Mouse (Mus musculus) hindbrain, embryonic 14.5 days (tissue): ENCODE data around the gene Gm49396. TPM values are rescaled to one million over a fixed set of nuclear protein-coding genes. Genes with fewer than 3 reads are reported as not detected.

Experiments
- ATAC-seq: fragments of 200-750 bp; cut with Nextera tagmentation; 2 replicates; pipeline ENCODE4 v1.8.0; 2017; ENCODE audit warnings: moderate number of reproducible peaks, mild to moderate bottlenecking, moderate TSS enrichment, moderate library complexity; ENCODE audit not compliant: low FRiP score
- DNase-seq: peaks from one replicate; pipeline ENCODE4 v3.0.0-alpha.2; 2015; ENCODE audit warnings: low spot score
- H3K27ac ChIP-seq: fragments of 300-500 bp; sonication (generic); 2 replicates; pipeline ENCODE4 v1.5.1; 2014; ENCODE audit warnings: mild to moderate bottlenecking, moderate library complexity
- H3K27me3 ChIP-seq: fragments of 300-500 bp; sonication (generic); 2 replicates; pipeline ENCODE4 v1.6.1; 2014; ENCODE audit warnings: mild to moderate bottlenecking, low read length, mixed read lengths; ENCODE audit not compliant: control insufficient read depth, insufficient read depth
- H3K36me3 ChIP-seq: fragments of 300-500 bp; sonication (generic); replicated peaks from 2 replicates; pipeline ENCODE4 v1.6.1; 2014; ENCODE audit not compliant: control insufficient read depth, insufficient read depth
- H3K4me1 ChIP-seq: fragments of 300-500 bp; sonication (generic); replicated peaks from 2 replicates; pipeline ENCODE4 v1.6.1; 2014; ENCODE audit warnings: antibody characterized with exemption, low read length, mixed read lengths; ENCODE audit not compliant: control insufficient read depth, insufficient read depth
- H3K4me2 ChIP-seq: fragments of 300-500 bp; sonication (generic); replicated peaks from 2 replicates; pipeline ENCODE4 v1.6.1; 2014; ENCODE audit warnings: mild to moderate bottlenecking, moderate library complexity
- H3K4me3 ChIP-seq: fragments of 300-500 bp; sonication (generic); replicated peaks from 2 replicates; pipeline ENCODE4 v1.5.1; 2014; ENCODE audit warnings: mild to moderate bottlenecking, low read length
- H3K9ac ChIP-seq: fragments of 300-500 bp; sonication (generic); 2 replicates; pipeline ENCODE4 v1.6.1; 2014
- H3K9me3 ChIP-seq: fragments of 300-500 bp; sonication (generic); 2 replicates; pipeline ENCODE4 v1.6.1; 2016; ENCODE audit warnings: low read length; ENCODE audit not compliant: control insufficient read depth
- WGBS: fragments of 180-500 bp; shearing (Covaris S2); extraction: QIAGEN DNeasy Blood & Tissue Kit; methylation state at CpG from one replicate; pipeline ENCODE4 v1.1.7; 2014; 5-methylcytosine and 5-hydroxymethylcytosine counted together
- polyA plus RNA-seq: library from polyadenylated mRNA; unstranded; fragments of >200 nt; fragmentation: Nextera tagmentation; extraction: Ambion mirVana; gene quantifications from 2 replicates; pipeline ENCODE4 v1.2.1, GENCODE M21; 2014

Gene Gm49396
- polyA plus RNA-seq, 1 experiment from 2014 or later, result 6.5 TPM

GRCm38 (mm10) chr7:30599933-30600353, 36.8 kb downstream of the Gm49396 start:
- Histone ChIP-seq H3K4me1 (peaks cover 8% of the 10 kb centered on the region; the same call in 1 of the 2 replicates), H3K4me3 (no peak overlapping the region), H3K9ac (no peak overlapping the region), H3K36me3 (no peaks in the 10 kb centered on the region), H3K27me3 (no peaks in the 10 kb centered on the region), H3K9me3 (no peaks in the 10 kb centered on the region), H3K27ac (peak overlapping the region; percentile 39; the same call in 1 of the 2 replicates), H3K4me2 (peak overlapping the region; percentile 48)
- 2% methylated on average over 16 of the region's 16 CpGs for WGBS
- ATAC-seq, result peak; percentile 98
- peak; percentile 92 for DNase-seq

GRCm38 (mm10) chr7:30600651-30601050, 37.5 kb downstream of the Gm49396 start:
- peak overlapping the region; percentile 48; the same call in 1 of the 2 replicates for H3K4me2 ChIP-seq
- ATAC-seq (no peak), DNase-seq (no peak)
- no peak overlapping the region for H3K4me3 ChIP-seq
- WGBS, result 75% methylated on average over 7 of the region's 7 CpGs
- no peaks in the 10 kb centered on the region for H3K9me3 ChIP-seq
- no peak overlapping the region for H3K27ac ChIP-seq
- H3K9ac ChIP-seq, result no peak overlapping the region
- no peaks in the 10 kb centered on the region for H3K36me3 ChIP-seq
- peaks cover 8% of the 10 kb centered on the region; the same call in 1 of the 2 replicates for H3K4me1 ChIP-seq
- H3K27me3 ChIP-seq, result no peaks in the 10 kb centered on the region

- H3K27ac ChIP-seq, result no peak overlapping the region
- no peaks in the 10 kb centered on the region for H3K36me3 ChIP-seq
- no peak overlapping the region for H3K4me3 ChIP-seq
- H3K4me2 ChIP-seq, result no peak overlapping the region
- WGBS, result 58% methylated on average over 3 of the region's 3 CpGs
- no peaks in the 10 kb centered on the region for H3K27me3 ChIP-seq
- H3K4me1 ChIP-seq, result peaks cover 8% of the 10 kb centered on the region; the same call in 1 of the 2 replicates
- ATAC-seq (no peak), DNase-seq (no peak)
- H3K9ac ChIP-seq, result no peak overlapping the region
- no peaks in the 10 kb centered on the region for H3K9me3 ChIP-seq
Measured at GRCm38 (mm10) chr7:30602583-30602982, 39.4 kb downstream of the Gm49396 start.

- WGBS, result 69% methylated on average over 8 of the region's 8 CpGs
- peaks cover 8% of the 10 kb centered on the region; the same call in 1 of the 2 replicates for H3K4me1 ChIP-seq
- no peak overlapping the region for H3K27ac ChIP-seq
- H3K9me3 ChIP-seq, result no peaks in the 10 kb centered on the region
- ATAC-seq (no peak), DNase-seq (no peak)
- H3K4me2 ChIP-seq, result no peak overlapping the region
- no peaks in the 10 kb centered on the region for H3K36me3 ChIP-seq
- H3K27me3 ChIP-seq, result no peaks in the 10 kb centered on the region
- H3K4me3 ChIP-seq, result no peak overlapping the region
- H3K9ac ChIP-seq, result no peak overlapping the region
Measured at GRCm38 (mm10) chr7:30604424-30604823, 41.3 kb downstream of the Gm49396 start.

DNA sequence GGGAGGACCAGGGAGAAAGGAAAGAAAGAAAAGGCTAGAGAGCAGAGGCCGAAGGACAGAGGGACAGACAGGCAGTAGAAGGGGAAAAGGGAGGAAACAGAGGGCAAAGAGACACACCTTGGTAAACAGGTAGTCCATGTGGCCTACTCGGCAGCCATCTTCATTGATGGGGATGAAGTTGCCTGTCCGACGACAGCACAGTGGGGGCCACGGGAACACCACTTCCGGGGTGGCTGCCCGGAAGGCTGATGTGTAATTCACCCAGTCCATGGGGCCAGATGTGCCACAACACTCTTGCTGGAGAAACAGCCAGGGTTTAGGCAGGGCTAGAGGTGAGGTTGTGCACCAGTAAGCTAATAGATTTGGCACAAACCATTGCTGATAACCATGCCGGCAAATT, 41.8 kb downstream of the Gm49396 start:
- H3K9ac ChIP-seq, result no peak overlapping the region
- H3K27me3 ChIP-seq, result no peaks in the 10 kb centered on the region
- H3K27ac ChIP-seq, result no peak overlapping the region
- H3K9me3 ChIP-seq, result no peaks in the 10 kb centered on the region
- no peaks in the 10 kb centered on the region for H3K36me3 ChIP-seq
- no peak overlapping the region for H3K4me2 ChIP-seq
- ATAC-seq (no peak), DNase-seq (no peak)
- peaks cover 4% of the 10 kb centered on the region; the same call in 1 of the 2 replicates for H3K4me1 ChIP-seq
- no peak overlapping the region for H3K4me3 ChIP-seq
- WGBS, result 91% methylated on average over 8 of the region's 8 CpGs

DNA sequence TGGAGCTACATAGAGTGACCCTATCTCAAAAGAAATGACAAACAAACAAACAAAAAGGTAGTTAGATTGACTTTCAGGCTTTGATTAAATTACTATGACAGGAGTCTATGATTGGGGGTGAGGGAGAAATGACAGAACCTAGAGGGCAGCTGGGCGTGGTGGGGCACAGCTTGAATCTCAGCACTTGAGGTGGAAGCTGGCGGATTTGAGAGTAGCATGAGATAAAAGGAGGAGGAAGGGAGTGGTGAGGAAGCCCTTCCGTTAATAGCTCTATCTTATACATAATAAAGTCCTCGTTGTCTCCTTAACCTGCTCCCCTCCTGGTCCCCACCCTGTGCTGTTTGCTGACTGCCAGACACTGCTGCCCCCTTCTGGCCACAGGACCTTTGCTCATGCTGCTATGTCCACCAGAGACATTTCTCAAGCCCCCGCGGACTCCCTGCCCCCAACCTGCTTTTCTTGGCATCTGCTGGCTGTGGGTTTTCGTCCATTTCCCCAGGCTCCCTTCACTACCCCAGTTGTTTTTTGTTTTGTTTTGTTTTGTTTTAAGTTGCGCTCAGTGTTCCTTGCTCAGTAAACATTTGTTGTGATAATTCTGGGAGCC, 44.7 kb downstream of the Gm49396 start:
- Histone ChIP-seq H3K27me3 (no peaks in the 10 kb centered on the region), H3K4me2 (no peak overlapping the region), H3K27ac (no peak overlapping the region), H3K36me3 (no peaks in the 10 kb centered on the region), H3K4me3 (no peak overlapping the region), H3K9me3 (no peaks in the 10 kb centered on the region), H3K9ac (no peak overlapping the region), H3K4me1 (no peaks in the 10 kb centered on the region)
- WGBS, result 36% methylated on average over 8 of the region's 8 CpGs
- DNase-seq, result no peak
- ATAC-seq, result no peak

GRCm38 (mm10) chr7:30608476-30608875, 45.3 kb downstream of the Gm49396 start:
- DNase-seq (no peak), ATAC-seq (no peak)
- Histone ChIP-seq H3K4me3 (no peak overlapping the region), H3K9me3 (no peaks in the 10 kb centered on the region), H3K4me2 (no peak overlapping the region), H3K36me3 (no peaks in the 10 kb centered on the region), H3K27me3 (no peaks in the 10 kb centered on the region), H3K4me1 (no peaks in the 10 kb centered on the region), H3K27ac (no peak overlapping the region), H3K9ac (no peak overlapping the region)
- 52% methylated on average over 16 of the region's 16 CpGs for WGBS

GRCm38 (mm10) chr7:30610043-30610442, 46.9 kb downstream of the Gm49396 start:
- Histone ChIP-seq H3K27me3 (no peaks in the 10 kb centered on the region), H3K36me3 (no peaks in the 10 kb centered on the region), H3K4me1 (no peaks in the 10 kb centered on the region), H3K4me2 (no peak overlapping the region), H3K27ac (no peak overlapping the region), H3K4me3 (no peak overlapping the region), H3K9ac (no peak overlapping the region), H3K9me3 (no peaks in the 10 kb centered on the region)
- no peak for DNase-seq
- 60% methylated on average over 7 of the region's 7 CpGs for whole genome bisulfite sequencing
- no peak for ATAC-seq

DNA sequence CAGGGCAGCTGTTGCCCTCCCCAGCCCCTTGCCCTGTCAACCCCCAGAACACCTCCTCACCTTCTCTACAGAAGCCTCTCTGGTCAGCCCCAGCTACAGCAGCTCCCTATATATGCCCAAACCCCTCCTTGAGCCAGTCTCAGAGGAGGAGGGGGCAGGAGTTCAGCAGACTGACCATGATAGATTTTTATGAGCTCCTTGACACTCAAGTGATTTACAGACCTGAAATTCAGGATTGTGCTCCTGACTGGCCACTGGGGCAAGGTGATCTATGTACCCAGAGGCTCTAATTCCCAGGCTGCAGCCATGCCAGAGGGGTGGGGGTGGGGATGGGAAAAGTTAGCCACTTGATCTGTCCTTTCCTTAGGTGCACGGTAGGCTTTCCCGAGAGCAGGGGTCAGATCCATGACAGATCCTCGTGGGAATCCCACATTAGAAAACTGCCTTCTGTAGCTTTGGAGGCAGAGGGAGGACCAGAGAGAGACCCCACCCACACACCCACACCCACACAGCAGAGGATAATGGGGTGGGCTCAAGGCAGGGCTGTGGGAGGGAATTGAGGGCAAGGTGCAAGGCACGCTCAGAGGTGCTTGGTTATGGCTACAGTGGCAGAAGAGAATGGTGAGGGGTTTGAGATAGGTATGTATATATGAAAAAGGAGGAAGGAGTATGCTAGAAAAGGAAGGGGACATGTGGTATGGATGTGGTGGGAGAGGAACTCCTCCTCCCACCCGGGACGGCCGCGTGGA, 49.7 kb downstream of the Gm49396 start, which contains the start of gene Upk1a:
TSS of gene Upk1a (minus strand) at position 194 of the 749 bp plus-strand sequence.
- no peak within 1 kb of the TSS for H3K9ac ChIP-seq
- 83% methylated on average over 8 of the region's 8 CpGs for WGBS
- no peaks in the 10 kb centered on the region for H3K4me1 ChIP-seq
- no peak within 1 kb of the TSS for H3K4me3 ChIP-seq
- no peak for ATAC-seq
- peaks cover 23% of the 10 kb centered on the region for H3K36me3 ChIP-seq
- no peak within 1 kb of the TSS for H3K27ac ChIP-seq
- H3K9me3 ChIP-seq, result no peaks in the 10 kb centered on the region
- H3K4me2 ChIP-seq, result no peak within 1 kb of the TSS
- H3K27me3 ChIP-seq, result no peaks in the 10 kb centered on the region
- DNase-seq, result no peak
